Mouse (Mus musculus): ENCODE results near the gene Tmem91. TPM values are rescaled to one million over a fixed set of nuclear protein-coding genes. Genes with fewer than 3 reads are reported as not detected.

The Tmem91 gene
- polyA plus RNA-seq, 1 experiment from 2014 or later = 2.2 TPM

DNA sequence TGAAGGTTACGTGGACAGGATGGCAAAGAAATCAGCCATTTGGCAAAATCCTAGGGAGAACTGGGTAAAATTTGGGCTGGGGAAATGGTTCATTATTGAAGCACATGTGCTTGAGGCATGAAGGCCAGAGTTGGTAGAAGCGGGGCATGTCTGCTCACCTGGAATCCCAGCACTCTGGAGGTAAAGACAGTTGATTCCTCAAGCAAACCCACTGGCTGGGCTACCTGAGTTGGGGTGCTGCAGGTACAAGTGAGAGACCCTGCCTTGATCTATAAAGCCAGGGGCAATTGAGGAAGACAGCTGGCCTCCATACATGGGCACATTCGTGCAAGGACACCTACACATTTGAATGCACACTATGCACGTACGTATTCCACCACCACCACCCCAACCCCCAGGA, 54.9 kb downstream of the Tmem91 start:
- Histone ChIP-seq H3K27me3 (ENCODE audit: control insufficient read depth, insufficient read depth, low read length) (no peaks in the 10 kb centered on the region), H3K9me3 (ENCODE audit: control insufficient read depth, low read length) (no peaks in the 10 kb centered on the region), H3K36me3 (ENCODE audit: control insufficient read depth, insufficient read depth, low read length) (no peaks in the 10 kb centered on the region), H3K4me1 (replicated peaks; ENCODE audit: control insufficient read depth, insufficient read depth, low read length) (no peaks in the 10 kb centered on the region), H3K9ac (ENCODE audit: low read depth, low read length) (no peak overlapping the region), H3K27ac (ENCODE audit: low read depth, low read length) (no peak overlapping the region), H3K4me3 (ENCODE audit: low read depth, low read length) (no peak overlapping the region), H3K4me2 (replicated peaks; ENCODE audit: low read depth, low read length) (0 out of 2 replicates have a peak overlapping the region, but pooled peaks have one; percentile 47)
- ATAC-seq (ENCODE audit: low FRiP score) = no peak
- no peak for DNase-seq (ENCODE audit: low spot score)
- WGBS = 93% methylated on average over 5 of the region's 5 CpGs

DNA sequence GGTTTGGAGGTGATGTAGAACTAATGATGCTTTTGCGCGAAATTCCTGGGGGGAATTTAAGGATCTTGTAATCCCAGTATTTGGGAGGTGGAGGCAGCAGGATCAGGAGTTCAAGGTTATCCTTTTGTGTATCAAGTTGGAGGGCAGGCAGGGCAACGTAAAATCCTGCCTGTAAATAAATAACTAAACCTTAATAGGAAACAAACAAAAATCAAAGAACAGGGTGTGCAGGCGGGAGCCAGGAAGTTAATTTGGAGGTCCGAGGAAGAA, 55.3 kb downstream of the Tmem91 start:
- Histone ChIP-seq H3K9me3 (ENCODE audit: control insufficient read depth, low read length) (no peaks in the 10 kb centered on the region), H3K4me2 (replicated peaks; ENCODE audit: low read depth, low read length) (peak overlapping the region; percentile 47), H3K4me1 (replicated peaks; ENCODE audit: control insufficient read depth, insufficient read depth, low read length) (no peaks in the 10 kb centered on the region), H3K27ac (ENCODE audit: low read depth, low read length) (no peak overlapping the region), H3K9ac (ENCODE audit: low read depth, low read length) (peak overlapping the region; percentile 24; the same call in 1 of the 2 replicates), H3K36me3 (ENCODE audit: control insufficient read depth, insufficient read depth, low read length) (no peaks in the 10 kb centered on the region), H3K27me3 (ENCODE audit: control insufficient read depth, insufficient read depth, low read length) (no peaks in the 10 kb centered on the region), H3K4me3 (ENCODE audit: low read depth, low read length) (peak overlapping the region; percentile 51)
- ATAC-seq (ENCODE audit: low FRiP score) = no peak
- 22% methylated on average over 5 of the region's 5 CpGs for WGBS
- DNase-seq (ENCODE audit: low spot score) = no peak

Other genes starting within 250 kb of the Tmem91 start
- gene Ceacam1, start 197.6 kb downstream of the Tmem91 start, polyA plus RNA-seq (2014; fragmentation: Nextera tagmentation; extraction: Ambion mirVana) = 0.74 and 1.4 TPM in 2 replicates
- not detected in 2 replicates for gene Ceacam2, start 135.3 kb downstream of the Tmem91 start, polyA plus RNA-seq (2014; fragmentation: Nextera tagmentation; extraction: Ambion mirVana)
- gene Erich4, start 59.3 kb downstream of the Tmem91 start, polyA plus RNA-seq (2014; fragmentation: Nextera tagmentation; extraction: Ambion mirVana) = not detected in 2 replicates
- 25.1 and 25.5 TPM in 2 replicates for gene Dmac2, start 55.8 kb downstream of the Tmem91 start, polyA plus RNA-seq (2014; fragmentation: Nextera tagmentation; extraction: Ambion mirVana)
- 0.36 and 0.91 TPM in 2 replicates for gene B3gnt8, start 48.5 kb downstream of the Tmem91 start, polyA plus RNA-seq (2014; fragmentation: Nextera tagmentation; extraction: Ambion mirVana)
- gene Bckdha, start 16.2 kb downstream of the Tmem91 start, polyA plus RNA-seq (2014; fragmentation: Nextera tagmentation; extraction: Ambion mirVana) = 32.9 and 35.2 TPM in 2 replicates
- 48.1 and 49.9 TPM in 2 replicates for gene Exosc5, start 16.0 kb downstream of the Tmem91 start, polyA plus RNA-seq (2014; fragmentation: Nextera tagmentation; extraction: Ambion mirVana)
- gene B9d2, start 5.6 kb upstream of the Tmem91 start, polyA plus RNA-seq (2014; fragmentation: Nextera tagmentation; extraction: Ambion mirVana) = 33.1 and 34.8 TPM in 2 replicates
- 1.0 and 1.1 TPM in 2 replicates for gene Tgfb1, start 11.8 kb upstream of the Tmem91 start, polyA plus RNA-seq (2014; fragmentation: Nextera tagmentation; extraction: Ambion mirVana)
- gene Ccdc97, start 43.9 kb upstream of the Tmem91 start, polyA plus RNA-seq (2014; fragmentation: Nextera tagmentation; extraction: Ambion mirVana) = 30.5 and 33.7 TPM in 2 replicates
- 68.1 and 70.1 TPM in 2 replicates for gene Hnrnpul1, start 79.6 kb upstream of the Tmem91 start, polyA plus RNA-seq (2014; fragmentation: Nextera tagmentation; extraction: Ambion mirVana)
- gene Axl, start 113.5 kb upstream of the Tmem91 start, polyA plus RNA-seq (2014; fragmentation: Nextera tagmentation; extraction: Ambion mirVana) = 15.0 and 19.4 TPM in 2 replicates
- 0.69 and 0.95 TPM in 2 replicates for gene Cyp2s1, start 141.7 kb upstream of the Tmem91 start, polyA plus RNA-seq (2014; fragmentation: Nextera tagmentation; extraction: Ambion mirVana)
- gene Cyp2b10, start 222.5 kb upstream of the Tmem91 start, polyA plus RNA-seq (2014; fragmentation: Nextera tagmentation; extraction: Ambion mirVana) = not detected in 2 replicates